ENCODE assay signal across 16 mouse cellular contexts in the genomic region with DNA sequence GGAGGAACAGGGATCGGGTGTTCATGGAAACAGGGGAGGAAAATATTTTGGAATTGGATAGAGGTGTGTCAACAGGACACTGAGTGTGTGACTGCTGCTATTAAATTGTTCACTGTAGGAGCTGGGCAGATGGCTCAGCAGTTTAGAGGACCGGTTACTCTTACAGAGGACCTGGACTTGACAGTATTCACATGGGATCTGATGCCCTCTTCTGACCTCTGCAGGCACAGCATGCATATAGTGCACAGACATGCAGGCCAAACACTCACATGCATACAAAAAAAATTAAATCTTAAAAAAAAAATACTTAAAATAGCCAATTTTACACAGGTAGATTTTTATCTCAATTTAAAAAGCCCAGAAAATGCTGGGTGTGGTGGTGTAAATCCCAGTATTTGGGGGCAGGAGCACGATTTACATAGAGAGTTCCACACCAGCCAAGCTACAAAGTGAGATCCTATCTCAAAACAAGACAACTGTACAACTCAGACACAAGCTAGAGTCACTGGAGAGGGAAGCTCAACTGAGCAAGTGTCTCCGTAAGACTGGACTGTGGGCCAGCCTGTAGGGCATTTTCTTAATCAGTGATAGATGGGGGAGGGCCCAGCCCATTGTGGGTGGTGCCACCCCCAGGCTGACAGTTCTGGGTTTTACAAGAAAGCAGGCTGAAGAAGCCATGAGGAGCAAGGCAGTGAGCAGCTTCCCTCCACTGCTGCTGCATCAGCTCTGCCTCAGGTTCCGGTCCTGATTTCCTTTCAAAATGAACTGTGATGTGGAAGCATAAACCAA. TPM values are rescaled to one million over a fixed set of nuclear protein-coding genes. Genes with fewer than 3 reads are reported as not detected.
A peak's percentile ranks its signal among the peaks of the same experiment; 100 is the strongest.
DNase-seq lines count a peak whose midpoint lies in the region; ATAC-seq and TF ChIP-seq lines count a peak whose summit lies in the region.
"Had no signal": no experiment of that assay in that cellular context is flagged by ENCODE, and none has a peak within 500 bp of the region (broad histone marks: within the 10 kb centered on the region; RNA-seq: fewer than 3 reads in every experiment).

No protein-coding gene starts in this region.

- no peak overlapping the region for H3K4me3 ChIP-seq in intestine, postnatal 0 days (ENCODE audit: low read depth, low read length)
- H3K4me3 ChIP-seq in intestine, embryonic 15.5 days (replicated peaks): no peak overlapping the region
- no peak overlapping the region for H3K4me3 ChIP-seq in midbrain, postnatal 0 days (ENCODE audit: low read depth, low read length)
- H3K4me3 ChIP-seq in midbrain, embryonic 14.5 days (replicated peaks; ENCODE audit: low read depth, low read length): no peak overlapping the region
- no peak overlapping the region for H3K4me3 ChIP-seq in hindbrain, embryonic 13.5 days
- H3K4me3 ChIP-seq: embryonic facial prominence, embryonic 10.5 days; heart, embryonic 13.5 days; hindbrain, embryonic 12.5 days; limb, embryonic 15.5 days; midbrain, embryonic 15.5 days had no signal

- no peaks in the 10 kb centered on the region for H3K9me3 ChIP-seq in intestine, postnatal 0 days (ENCODE audit: control insufficient read depth)
- H3K9me3 ChIP-seq in intestine, embryonic 15.5 days: no peaks in the 10 kb centered on the region
- no peaks in the 10 kb centered on the region for H3K9me3 ChIP-seq in midbrain, postnatal 0 days (ENCODE audit: low read length)
- no peaks in the 10 kb centered on the region for H3K9me3 ChIP-seq in midbrain, embryonic 14.5 days (ENCODE audit: control insufficient read depth, low read length)
- no peaks in the 10 kb centered on the region for H3K9me3 ChIP-seq in hindbrain, embryonic 13.5 days
- H3K9me3 ChIP-seq: embryonic facial prominence, embryonic 10.5 days; heart, embryonic 13.5 days; hindbrain, embryonic 12.5 days; limb, embryonic 15.5 days; midbrain, embryonic 15.5 days had no signal

- H3K4me2 ChIP-seq in intestine, postnatal 0 days (replicated peaks; ENCODE audit: low read depth): no peak overlapping the region
- no peak overlapping the region for H3K4me2 ChIP-seq in intestine, embryonic 15.5 days (replicated peaks)
- no peak overlapping the region for H3K4me2 ChIP-seq in midbrain, postnatal 0 days (ENCODE audit: low read depth, low read length, poor library complexity, severe bottlenecking)
- H3K4me2 ChIP-seq in midbrain, embryonic 14.5 days (ENCODE audit: low read length): no peak overlapping the region
- H3K4me2 ChIP-seq in hindbrain, embryonic 13.5 days: no peak overlapping the region
- H3K4me2 ChIP-seq: heart, embryonic 13.5 days; hindbrain, embryonic 12.5 days; limb, embryonic 15.5 days; midbrain, embryonic 15.5 days had no signal

- H3K4me1 ChIP-seq in intestine, postnatal 0 days (replicated peaks; ENCODE audit: control insufficient read depth, insufficient read depth, low read length): 0 out of 2 replicates have a peak, but pooled peaks cover 4% of the 10 kb centered on the region
- peaks cover 7% of the 10 kb centered on the region; the same call in 1 of the 2 replicates for H3K4me1 ChIP-seq in intestine, embryonic 15.5 days (replicated peaks)
- H3K4me1 ChIP-seq in midbrain, postnatal 0 days (ENCODE audit: insufficient read depth, low read length): no peaks in the 10 kb centered on the region
- no peaks in the 10 kb centered on the region for H3K4me1 ChIP-seq in midbrain, embryonic 14.5 days (ENCODE audit: control insufficient read depth, insufficient read depth, low read length)
- 0 out of 2 replicates have a peak, but pooled peaks cover 7% of the 10 kb centered on the region for H3K4me1 ChIP-seq in hindbrain, embryonic 13.5 days (replicated peaks)
- H3K4me1 ChIP-seq: embryonic facial prominence, embryonic 10.5 days; hindbrain, embryonic 12.5 days; midbrain, embryonic 15.5 days had no signal

- H3K27ac ChIP-seq in intestine, postnatal 0 days (ENCODE audit: low read depth, low read length): peak overlapping the region; percentile 84
- no peak overlapping the region for H3K27ac ChIP-seq in intestine, embryonic 15.5 days
- no peak overlapping the region for H3K27ac ChIP-seq in midbrain, postnatal 0 days (ENCODE audit: low read depth, low read length)
- H3K27ac ChIP-seq in midbrain, embryonic 14.5 days (replicated peaks; ENCODE audit: low read depth, low read length): no peak overlapping the region
- no peak overlapping the region for H3K27ac ChIP-seq in hindbrain, embryonic 13.5 days
- H3K27ac ChIP-seq: embryonic facial prominence, embryonic 10.5 days; heart, embryonic 13.5 days; hindbrain, embryonic 12.5 days; limb, embryonic 15.5 days; midbrain, embryonic 15.5 days had no signal

- no peaks in the 10 kb centered on the region for H3K27me3 ChIP-seq in intestine, postnatal 0 days (replicated peaks; ENCODE audit: control insufficient read depth, insufficient read depth, low read length)
- H3K27me3 ChIP-seq in intestine, embryonic 15.5 days (replicated peaks): no peaks in the 10 kb centered on the region
- no peaks in the 10 kb centered on the region for H3K27me3 ChIP-seq in midbrain, postnatal 0 days (ENCODE audit: insufficient read depth, low read length)
- no peaks in the 10 kb centered on the region for H3K27me3 ChIP-seq in midbrain, embryonic 14.5 days (ENCODE audit: control insufficient read depth, insufficient read depth, low read length)
- no peaks in the 10 kb centered on the region for H3K27me3 ChIP-seq in hindbrain, embryonic 13.5 days
- H3K27me3 ChIP-seq: heart, embryonic 13.5 days; hindbrain, embryonic 12.5 days; limb, embryonic 15.5 days; midbrain, embryonic 15.5 days had no signal

- 81% methylated on average over 5 of the region's 5 CpGs for WGBS in intestine, postnatal 0 days
- WGBS in intestine, embryonic 15.5 days: 82% methylated on average over 5 of the region's 5 CpGs
- WGBS in midbrain, postnatal 0 days: 83% methylated on average over 5 of the region's 5 CpGs
- 83% methylated on average over 5 of the region's 5 CpGs for WGBS in midbrain, embryonic 14.5 days
- 83% methylated on average over 5 of the region's 5 CpGs for WGBS in hindbrain, embryonic 13.5 days

- DNase-seq in midbrain, postnatal 0 days (ENCODE audit: low spot score): no peak
- no peak for DNase-seq in midbrain, embryonic 14.5 days
- peak; percentile 61 to 62 for DNase-seq in kidney, postnatal 25 days
- no peak for DNase-seq in right cerebral cortex, postnatal 25 days
- DNase-seq: cerebellum, adult 9-10 months; gastrocnemius, postnatal 36 days; lung, postnatal 14 days had no signal

- H3K36me3 ChIP-seq in intestine, postnatal 0 days (ENCODE audit: control insufficient read depth, insufficient read depth): peaks cover 90% of the 10 kb centered on the region
- H3K36me3 ChIP-seq in intestine, embryonic 15.5 days: peaks cover 11% of the 10 kb centered on the region
- peaks cover 10% of the 10 kb centered on the region; the same call in 1 of the 2 replicates for H3K36me3 ChIP-seq in midbrain, postnatal 0 days (ENCODE audit: insufficient read depth, low read length)
- peaks cover 3% of the 10 kb centered on the region; the same call in 1 of the 2 replicates for H3K36me3 ChIP-seq in midbrain, embryonic 14.5 days (ENCODE audit: control insufficient read depth, insufficient read depth, low read length)
- peaks cover 39% of the 10 kb centered on the region for H3K36me3 ChIP-seq in hindbrain, embryonic 13.5 days
- H3K36me3 ChIP-seq: hindbrain, embryonic 12.5 days; midbrain, embryonic 15.5 days had no signal

- no peak for ATAC-seq in intestine, postnatal 0 days
- no peak for ATAC-seq in intestine, embryonic 15.5 days
- ATAC-seq in midbrain, postnatal 0 days (ENCODE audit: low FRiP score): no peak
- ATAC-seq in midbrain, embryonic 14.5 days (ENCODE audit: low FRiP score, low TSS enrichment): no peak
- ATAC-seq in hindbrain, embryonic 13.5 days (ENCODE audit: low FRiP score): no peak
- ATAC-seq: CD4-positive, CD25-positive, alpha-beta regulatory T cell, adult 4 months; midbrain, embryonic 15.5 days had no signal

- H3K9ac ChIP-seq in intestine, postnatal 0 days (ENCODE audit: low read depth, low read length): no peak overlapping the region
- no peak overlapping the region for H3K9ac ChIP-seq in intestine, embryonic 15.5 days
- no peak overlapping the region for H3K9ac ChIP-seq in midbrain, postnatal 0 days (replicated peaks; ENCODE audit: low read length, poor library complexity, severe bottlenecking)
- no peak overlapping the region for H3K9ac ChIP-seq in midbrain, embryonic 14.5 days (replicated peaks; ENCODE audit: low read length)
- no peak overlapping the region for H3K9ac ChIP-seq in hindbrain, embryonic 13.5 days
- H3K9ac ChIP-seq: heart, embryonic 13.5 days; hindbrain, embryonic 12.5 days; limb, embryonic 15.5 days; midbrain, embryonic 15.5 days had no signal

- peak; percentile 57 for TF ChIP-seq CTCF in intestine, postnatal 0 days (IDR thresholded peaks at IDR 0.05; ENCODE audit: low read depth)
- peak; percentile 44 for TF ChIP-seq CTCF in midbrain, postnatal 0 days (IDR thresholded peaks at IDR 0.05)

RNA-seq across cellular contexts. Expression of a gene that starts 21.0 kb away (rescaled TPM):
- 41.5 and 43.2 TPM in 2 replicates for polyA plus RNA-seq in intestine, postnatal 0 days (2015; fragmentation: Nextera tagmentation; extraction: Ambion mirVana)
- 26.2 and 27.3 TPM in 2 replicates for polyA plus RNA-seq in intestine, embryonic 15.5 days (2015; fragmentation: Nextera tagmentation; extraction: Ambion mirVana)
- 148 and 168 TPM in 2 replicates for total RNA-seq in midbrain, postnatal 0 days (2014; rRNA removed)
- polyA plus RNA-seq in midbrain, postnatal 0 days (2015; fragmentation: Nextera tagmentation; extraction: Ambion mirVana): 257 and 272 TPM in 2 replicates
- 92.7 and 116 TPM in 2 replicates for polyA plus RNA-seq in midbrain, embryonic 14.5 days (2014; fragmentation: Nextera tagmentation; extraction: Ambion mirVana)
- 96.0 and 102 TPM in 2 replicates for polyA plus RNA-seq in hindbrain, embryonic 13.5 days (2015; fragmentation: Nextera tagmentation; extraction: Ambion mirVana)
- total RNA-seq: gastrocnemius, postnatal 36 days had no signal
- polyA plus RNA-seq: CD4-positive, CD25-positive, alpha-beta regulatory T cell, adult 4 months had no signal

Comparison
In these comparisons a context has a peak if more than half of its experiments do, and no peak if none do; other contexts are left out.
1. DNase-seq: peak in kidney, postnatal 25 days (2 of 2); none in midbrain, postnatal 0 days (single experiment), midbrain, embryonic 14.5 days (single experiment) and right cerebral cortex, postnatal 25 days (single experiment).